Mouse (Mus musculus): ENCODE measurements around the gene Cwc22. TPM values are rescaled to one million over a fixed set of nuclear protein-coding genes. Genes with fewer than 3 reads are reported as not detected.

Cwc22 gene
- polyA plus RNA-seq, 1 experiment = 19.7 TPM

- no peak overlapping the region for H3K4me3 ChIP-seq (ENCODE audit: insufficient read depth, low read depth, low read length)
- H3K4me1 ChIP-seq (ENCODE audit: control insufficient read depth, insufficient read depth, insufficient read length, low read length) = no peaks in the 10 kb centered on the region
- no peak overlapping the region for H3K27ac ChIP-seq (replicated peaks; ENCODE audit: low read depth, low read length)
Measured at GRCm38 (mm10) chr2:77924003-77924402, 22.2 kb downstream of the Cwc22 start.

- no peak overlapping the region for H3K27ac ChIP-seq (replicated peaks; ENCODE audit: low read depth, low read length)
- H3K4me3 ChIP-seq (ENCODE audit: insufficient read depth, low read depth, low read length) = no peak overlapping the region
- H3K4me1 ChIP-seq (ENCODE audit: control insufficient read depth, insufficient read depth, insufficient read length, low read length) = no peaks in the 10 kb centered on the region
Measured at GRCm38 (mm10) chr2:77923182-77923581, 23.0 kb downstream of the Cwc22 start.

- H3K4me1 ChIP-seq (ENCODE audit: control insufficient read depth, insufficient read depth, insufficient read length, low read length) = no peaks in the 10 kb centered on the region
- H3K27ac ChIP-seq (replicated peaks; ENCODE audit: low read depth, low read length) = no peak overlapping the region
- H3K4me3 ChIP-seq (ENCODE audit: insufficient read depth, low read depth, low read length) = no peak overlapping the region
Measured at GRCm38 (mm10) chr2:77921307-77921706, 24.9 kb downstream of the Cwc22 start.

- Histone ChIP-seq H3K4me3 (ENCODE audit: insufficient read depth, low read depth, low read length) (no peak overlapping the region), H3K27ac (replicated peaks; ENCODE audit: low read depth, low read length) (no peak overlapping the region), H3K4me1 (ENCODE audit: control insufficient read depth, insufficient read depth, insufficient read length, low read length) (no peaks in the 10 kb centered on the region)
Measured at GRCm38 (mm10) chr2:77920621-77921020, 25.6 kb downstream of the Cwc22 start.

- Histone ChIP-seq H3K4me1 (ENCODE audit: control insufficient read depth, insufficient read depth, insufficient read length, low read length) (no peaks in the 10 kb centered on the region), H3K4me3 (ENCODE audit: insufficient read depth, low read depth, low read length) (no peak overlapping the region), H3K27ac (replicated peaks; ENCODE audit: low read depth, low read length) (no peak overlapping the region)
Measured at GRCm38 (mm10) chr2:77918474-77918873, 27.7 kb downstream of the Cwc22 start.

GRCm38 (mm10) chr2:77918006-77918405, 28.2 kb downstream of the Cwc22 start:
- H3K4me1 ChIP-seq (ENCODE audit: control insufficient read depth, insufficient read depth, insufficient read length, low read length) = no peaks in the 10 kb centered on the region
- H3K27ac ChIP-seq (replicated peaks; ENCODE audit: low read depth, low read length) = no peak overlapping the region; the same call in 1 of the 2 replicates
- H3K4me3 ChIP-seq (ENCODE audit: insufficient read depth, low read depth, low read length) = no peak overlapping the region

GRCm38 (mm10) chr2:77917360-77917734, 28.8 kb downstream of the Cwc22 start:
- Histone ChIP-seq H3K4me3 (ENCODE audit: insufficient read depth, low read depth, low read length) (no peak overlapping the region), H3K27ac (replicated peaks; ENCODE audit: low read depth, low read length) (no peak overlapping the region), H3K4me1 (ENCODE audit: control insufficient read depth, insufficient read depth, insufficient read length, low read length) (no peaks in the 10 kb centered on the region)

GRCm38 (mm10) chr2:77916586-77917359, 29.4 kb downstream of the Cwc22 start:
- H3K27ac ChIP-seq (replicated peaks; ENCODE audit: low read depth, low read length) = no peak overlapping the region
- H3K4me3 ChIP-seq (ENCODE audit: insufficient read depth, low read depth, low read length) = no peak overlapping the region
- no peaks in the 10 kb centered on the region for H3K4me1 ChIP-seq (ENCODE audit: control insufficient read depth, insufficient read depth, insufficient read length, low read length)

- H3K4me3 ChIP-seq (ENCODE audit: insufficient read depth, low read depth, low read length) = no peak overlapping the region
Measured at GRCm38 (mm10) chr2:77915187-77915586, 31.0 kb downstream of the Cwc22 start.

GRCm38 (mm10) chr2:77913628-77914027, 32.5 kb downstream of the Cwc22 start:
- Histone ChIP-seq H3K4me3 (ENCODE audit: insufficient read depth, low read depth, low read length) (no peak overlapping the region), H3K27ac (replicated peaks; ENCODE audit: low read depth, low read length) (no peak overlapping the region), H3K4me1 (ENCODE audit: control insufficient read depth, insufficient read depth, insufficient read length, low read length) (no peaks in the 10 kb centered on the region)

More at GRCm38 (mm10) chr2:77915187-77915586, 31.0 kb downstream of the Cwc22 start:
- no peak overlapping the region for H3K27ac ChIP-seq (replicated peaks; ENCODE audit: low read depth, low read length)
- H3K4me1 ChIP-seq (ENCODE audit: control insufficient read depth, insufficient read depth, insufficient read length, low read length) = no peaks in the 10 kb centered on the region

- Histone ChIP-seq H3K4me1 (ENCODE audit: control insufficient read depth, insufficient read depth, insufficient read length, low read length) (no peaks in the 10 kb centered on the region), H3K27ac (replicated peaks; ENCODE audit: low read depth, low read length) (no peak overlapping the region), H3K4me3 (ENCODE audit: insufficient read depth, low read depth, low read length) (no peak overlapping the region)
Measured at GRCm38 (mm10) chr2:77912197-77912596, 34.0 kb downstream of the Cwc22 start.

- Histone ChIP-seq H3K4me1 (ENCODE audit: control insufficient read depth, insufficient read depth, insufficient read length, low read length) (no peaks in the 10 kb centered on the region), H3K27ac (replicated peaks; ENCODE audit: low read depth, low read length) (no peak overlapping the region), H3K4me3 (ENCODE audit: insufficient read depth, low read depth, low read length) (no peak overlapping the region)
Measured at GRCm38 (mm10) chr2:77911452-77911851, 34.7 kb downstream of the Cwc22 start.

- Histone ChIP-seq H3K27ac (replicated peaks; ENCODE audit: low read depth, low read length) (no peak overlapping the region), H3K4me1 (ENCODE audit: control insufficient read depth, insufficient read depth, insufficient read length, low read length) (no peaks in the 10 kb centered on the region)
Measured at GRCm38 (mm10) chr2:77910216-77910615, 36.0 kb downstream of the Cwc22 start.

GRCm38 (mm10) chr2:77907164-77907563, 39.0 kb downstream of the Cwc22 start:
- H3K4me1 ChIP-seq (ENCODE audit: control insufficient read depth, insufficient read depth, insufficient read length, low read length) = no peaks in the 10 kb centered on the region
- H3K27ac ChIP-seq (replicated peaks; ENCODE audit: low read depth, low read length) = no peak overlapping the region
- no peak overlapping the region for H3K4me3 ChIP-seq (ENCODE audit: insufficient read depth, low read depth, low read length)

More at GRCm38 (mm10) chr2:77910216-77910615, 36.0 kb downstream of the Cwc22 start:
- no peak overlapping the region for H3K4me3 ChIP-seq (ENCODE audit: insufficient read depth, low read depth, low read length)

- no peak overlapping the region for H3K27ac ChIP-seq (replicated peaks; ENCODE audit: low read depth, low read length)
Measured at GRCm38 (mm10) chr2:77905023-77905422, 41.2 kb downstream of the Cwc22 start.

GRCm38 (mm10) chr2:77904495-77904894, 41.7 kb downstream of the Cwc22 start:
- Histone ChIP-seq H3K27ac (replicated peaks; ENCODE audit: low read depth, low read length) (no peak overlapping the region), H3K4me3 (ENCODE audit: insufficient read depth, low read depth, low read length) (no peak overlapping the region), H3K4me1 (ENCODE audit: control insufficient read depth, insufficient read depth, insufficient read length, low read length) (no peaks in the 10 kb centered on the region)

More at GRCm38 (mm10) chr2:77905023-77905422, 41.2 kb downstream of the Cwc22 start:
- no peak overlapping the region for H3K4me3 ChIP-seq (ENCODE audit: insufficient read depth, low read depth, low read length)
- no peaks in the 10 kb centered on the region for H3K4me1 ChIP-seq (ENCODE audit: control insufficient read depth, insufficient read depth, insufficient read length, low read length)
